Mouse (Mus musculus): ENCODE measurements at regions not wholly inside any gene's neighbourhood (a gene's known extent, or its start where the extent isn't known, plus 50 kb on each side); places are given as distances from the start of the nearest gene placed in this dataset.

- CTCF ChIA-PET = no interaction called here
These were observed 294.2 kb upstream of the Gria1 start for GRCm38 (mm10) chr11:56716953-56717352.

GRCm38 (mm10) chr11:56725141-56725540, 286.0 kb upstream of the Gria1 start:
- CTCF ChIA-PET = no interaction called here

GRCm38 (mm10) chr11:56726161-56726560, 285.0 kb upstream of the Gria1 start:
- CTCF ChIA-PET = no interaction called here

- CTCF ChIA-PET = no interaction called here
These were observed 283.6 kb upstream of the Gria1 start for GRCm38 (mm10) chr11:56727556-56727955.

GRCm38 (mm10) chr11:56728204-56729002, 282.8 kb upstream of the Gria1 start:
- CTCF ChIA-PET = no interaction called here

- CTCF ChIA-PET = no interaction called here
These were observed 269.3 kb upstream of the Gria1 start for GRCm38 (mm10) chr11:56741857-56742256.

GRCm38 (mm10) chr11:56750032-56750431, 261.2 kb upstream of the Gria1 start:
- CTCF ChIA-PET = no interaction called here

- CTCF ChIA-PET = no interaction called here
These were observed 260.5 kb upstream of the Gria1 start for GRCm38 (mm10) chr11:56750639-56751038.

- CTCF ChIA-PET = no interaction called here
These were observed 259.3 kb upstream of the Gria1 start for GRCm38 (mm10) chr11:56751918-56752317.

- CTCF ChIA-PET = interaction anchor here (0.5 kb wide), 2 partner anchors 113 to 224 kb away, joined by 3 to 5 read pairs; no protein-coding TSS in a partner anchor
These were observed 257.5 kb upstream of the Gria1 start for GRCm38 (mm10) chr11:56753699-56754098.

- CTCF ChIA-PET = no interaction called here
These were observed 250.7 kb upstream of the Gria1 start for GRCm38 (mm10) chr11:56760474-56760873.

GRCm38 (mm10) chr11:56762467-56763120, 248.6 kb upstream of the Gria1 start:
- CTCF ChIA-PET = no interaction called here

- CTCF ChIA-PET = interaction anchor here (0.7 kb wide), 1 partner anchor 332 kb away, joined by 3 read pairs; no protein-coding TSS in a partner anchor
These were observed 243.8 kb upstream of the Gria1 start for GRCm38 (mm10) chr11:56767424-56767823.

GRCm38 (mm10) chr11:56786351-56786750, 224.8 kb upstream of the Gria1 start:
- CTCF ChIA-PET = no interaction called here

GRCm38 (mm10) chr11:56792691-56793090, 218.5 kb upstream of the Gria1 start:
- CTCF ChIA-PET = no interaction called here

GRCm38 (mm10) chr11:56807314-56807713, 203.9 kb upstream of the Gria1 start:
- CTCF ChIA-PET = no interaction called here

- CTCF ChIA-PET = no interaction called here
These were observed 201.0 kb upstream of the Gria1 start for GRCm38 (mm10) chr11:56810141-56810540.

- CTCF ChIA-PET = no interaction called here
These were observed 199.1 kb upstream of the Gria1 start for GRCm38 (mm10) chr11:56812121-56812520.

GRCm38 (mm10) chr11:56823471-56823870, 187.7 kb upstream of the Gria1 start:
- CTCF ChIA-PET = no interaction called here

GRCm38 (mm10) chr11:56827499-56827898, 183.7 kb upstream of the Gria1 start:
- CTCF ChIA-PET = no interaction called here

GRCm38 (mm10) chr11:56862649-56863048, 148.5 kb upstream of the Gria1 start:
- CTCF ChIA-PET = no interaction called here

- CTCF ChIA-PET = no interaction called here
These were observed 139.5 kb upstream of the Gria1 start for GRCm38 (mm10) chr11:56871640-56872039.

- CTCF ChIA-PET = no interaction called here
These were observed 112.6 kb upstream of the Gria1 start for GRCm38 (mm10) chr11:56898548-56898951.

Data from spleen, embryonic (tissue).